Mouse (Mus musculus) lung, embryonic 15.5 days (tissue): ENCODE data around the gene Akap1. TPM values are rescaled to one million over a fixed set of nuclear protein-coding genes. Genes with fewer than 3 reads are reported as not detected.

Experiments
- ATAC-seq: fragments of 200-750 bp; cut with Nextera tagmentation; 2 replicates; pipeline ENCODE4 v1.8.0; 2017; ENCODE audit warnings: moderate number of reproducible peaks, borderline replicate concordance; ENCODE audit not compliant: low FRiP score, low TSS enrichment; ENCODE audit errors: extremely low read depth
- H3K27ac ChIP-seq: fragments of 300-500 bp; sonication (generic); 2 replicates; pipeline ENCODE4 v1.5.1; 2015; ENCODE audit warnings: moderate library complexity, mild to moderate bottlenecking, inconsistent platforms
- H3K27me3 ChIP-seq: fragments of 300-500 bp; sonication (generic); 2 replicates; pipeline ENCODE4 v1.6.1; 2015; ENCODE audit warnings: inconsistent platforms
- H3K36me3 ChIP-seq: fragments of 300-500 bp; sonication (generic); 2 replicates; pipeline ENCODE4 v1.6.1; 2015; ENCODE audit warnings: inconsistent platforms
- H3K4me1 ChIP-seq: fragments of 300-500 bp; sonication (generic); 2 replicates; pipeline ENCODE4 v1.6.1; 2015; ENCODE audit warnings: inconsistent platforms
- H3K4me2 ChIP-seq: fragments of 300-500 bp; sonication (generic); 2 replicates; pipeline ENCODE4 v1.6.1; 2015; ENCODE audit warnings: inconsistent platforms, mild to moderate bottlenecking, moderate library complexity
- H3K4me3 ChIP-seq: fragments of 300-500 bp; sonication (generic); 2 replicates; pipeline ENCODE4 v1.5.1; 2015; ENCODE audit warnings: mild to moderate bottlenecking, inconsistent platforms
- H3K9ac ChIP-seq: fragments of 300-500 bp; sonication (generic); 2 replicates; pipeline ENCODE4 v1.6.1; 2015; ENCODE audit warnings: inconsistent platforms
- H3K9me3 ChIP-seq: fragments of 300-500 bp; sonication (generic); 2 replicates; pipeline ENCODE4 v1.6.1; 2016; ENCODE audit warnings: inconsistent platforms
- WGBS: fragments of 180-500 bp; shearing (Covaris S2); methylation state at CpG from one replicate; pipeline ENCODE4 v1.1.7; 2015; 5-methylcytosine and 5-hydroxymethylcytosine counted together
- polyA plus RNA-seq: library from polyadenylated mRNA; unstranded; fragments of >200 nt; fragmentation: Nextera tagmentation; extraction: Ambion mirVana; gene quantifications from 2 replicates; pipeline ENCODE4 v1.2.1, GENCODE M21; 2015

Akap1 gene
- polyA plus RNA-seq, 1 experiment from 2014 or later, result 18.8 TPM

DNA sequence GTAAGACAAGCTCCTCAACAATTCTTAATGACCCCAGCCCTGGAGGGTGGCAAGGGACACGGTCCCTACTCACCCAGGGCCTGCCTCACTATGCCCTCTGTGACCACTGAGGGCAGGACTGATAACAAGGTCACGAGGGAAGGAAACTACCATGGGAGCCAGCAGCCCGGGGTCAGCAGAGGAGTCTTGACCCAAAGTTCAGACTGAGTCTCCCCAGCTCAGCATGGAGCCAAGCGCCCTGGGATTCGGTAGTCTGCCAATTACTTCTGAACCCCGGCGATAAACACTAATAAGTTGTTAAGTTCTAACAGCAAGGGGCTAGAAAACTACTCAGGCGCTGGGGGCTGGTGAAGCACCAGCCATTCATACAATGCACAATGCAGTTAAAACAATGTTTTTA is 24.1 kb downstream of the Akap1 start:
- Histone ChIP-seq H3K27me3 (no peaks in the 10 kb centered on the region), H3K36me3 (peaks cover 27% of the 10 kb centered on the region), H3K9ac (no peak overlapping the region), H3K4me3 (no peak overlapping the region), H3K4me1 (0 out of 2 replicates have a peak, but pooled peaks cover 8% of the 10 kb centered on the region), H3K27ac (no peak overlapping the region), H3K9me3 (no peaks in the 10 kb centered on the region), H3K4me2 (no peak overlapping the region)
- ATAC-seq, result no peak
- 68% methylated on average over 8 of the region's 8 CpGs for whole genome bisulfite sequencing

GRCm38 (mm10) chr11:88839379-88839778 is 25.0 kb downstream of the Akap1 start:
- no peak for ATAC-seq
- H3K9me3 ChIP-seq, result no peaks in the 10 kb centered on the region
- 81% methylated on average over 6 of the region's 6 CpGs for WGBS
- no peak overlapping the region for H3K9ac ChIP-seq
- no peak overlapping the region for H3K4me2 ChIP-seq
- H3K4me3 ChIP-seq, result no peak overlapping the region
- H3K4me1 ChIP-seq, result 0 out of 2 replicates have a peak, but pooled peaks cover 8% of the 10 kb centered on the region
- no peaks in the 10 kb centered on the region for H3K27me3 ChIP-seq
- H3K27ac ChIP-seq, result no peak overlapping the region
- peaks cover 32% of the 10 kb centered on the region for H3K36me3 ChIP-seq

DNA sequence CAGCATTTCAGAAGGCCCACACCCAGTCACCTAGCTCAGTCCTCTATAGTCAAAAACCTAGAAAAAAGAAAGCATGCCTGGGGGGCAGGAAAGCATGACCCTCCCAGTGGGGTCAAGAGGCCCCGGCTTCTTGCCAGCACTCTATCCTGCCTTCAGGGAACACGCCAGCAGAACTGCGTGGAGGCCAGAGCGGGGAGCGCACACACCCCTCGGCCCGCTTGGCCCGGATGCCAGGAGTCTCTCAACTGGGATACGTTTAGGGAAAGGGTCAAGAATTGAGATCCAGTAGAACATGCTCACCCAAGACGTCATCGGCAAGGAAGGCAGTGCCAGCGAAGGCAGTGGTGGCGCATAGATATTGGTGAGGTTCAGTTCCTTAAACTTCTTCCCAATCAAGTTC is 25.8 kb downstream of the Akap1 start:
- H3K4me2 ChIP-seq, result no peak overlapping the region
- peaks cover 30% of the 10 kb centered on the region for H3K36me3 ChIP-seq
- H3K4me1 ChIP-seq, result 0 out of 2 replicates have a peak, but pooled peaks cover 8% of the 10 kb centered on the region
- H3K27ac ChIP-seq, result no peak overlapping the region
- ATAC-seq, result no peak
- 87% methylated on average over 13 of the region's 13 CpGs for WGBS
- no peaks in the 10 kb centered on the region for H3K9me3 ChIP-seq
- no peaks in the 10 kb centered on the region for H3K27me3 ChIP-seq
- no peak overlapping the region for H3K9ac ChIP-seq
- H3K4me3 ChIP-seq, result no peak overlapping the region

DNA sequence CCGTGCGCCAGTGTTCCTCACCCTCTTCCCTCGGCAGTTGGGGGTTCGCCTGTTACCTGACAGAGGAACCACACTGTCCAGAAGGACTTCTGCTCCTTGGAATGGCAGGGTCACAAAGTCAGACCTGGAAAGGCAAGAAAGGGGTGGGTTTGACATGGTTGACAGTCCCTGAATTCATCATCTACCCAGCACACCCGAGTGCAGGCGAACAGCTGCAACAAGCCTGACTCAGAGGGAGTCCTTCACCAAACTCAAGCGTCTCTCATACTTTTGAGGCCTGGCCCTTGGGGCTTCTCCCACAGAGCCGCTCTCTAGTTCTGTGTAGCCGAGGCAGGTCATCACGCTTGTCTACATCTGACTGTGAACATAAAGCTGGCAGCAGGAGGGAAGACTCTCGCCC is 29.8 kb downstream of the Akap1 start:
- Histone ChIP-seq H3K9me3 (no peaks in the 10 kb centered on the region), H3K27ac (no peak overlapping the region), H3K36me3 (peaks cover 37% of the 10 kb centered on the region), H3K27me3 (no peaks in the 10 kb centered on the region), H3K4me3 (no peak overlapping the region), H3K9ac (no peak overlapping the region), H3K4me1 (no peaks in the 10 kb centered on the region), H3K4me2 (no peak overlapping the region)
- WGBS, result 83% methylated on average over 11 of the region's 11 CpGs
- no peak for ATAC-seq

DNA sequence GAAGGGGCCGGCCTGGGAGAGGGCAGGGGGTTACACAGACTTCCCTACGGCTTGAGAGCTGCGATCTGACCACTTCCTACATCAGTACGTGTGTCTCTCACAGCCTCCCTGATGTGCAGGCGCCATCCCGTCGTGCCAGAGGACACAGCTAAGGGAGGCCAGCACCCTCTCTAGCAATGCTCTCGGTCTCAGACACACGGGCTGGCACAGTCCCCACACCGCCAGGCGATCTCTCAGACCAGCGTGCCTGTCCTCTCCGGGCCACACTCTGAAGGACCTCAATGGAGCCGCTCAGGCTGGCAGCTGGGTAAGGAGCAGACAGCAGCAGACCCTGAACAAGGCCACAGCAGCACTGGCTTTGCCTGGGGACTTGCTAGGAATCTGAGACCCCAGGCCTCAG is 30.3 kb downstream of the Akap1 start:
- Histone ChIP-seq H3K9me3 (no peaks in the 10 kb centered on the region), H3K9ac (no peak overlapping the region), H3K27me3 (no peaks in the 10 kb centered on the region), H3K4me3 (no peak overlapping the region), H3K4me1 (no peaks in the 10 kb centered on the region), H3K27ac (no peak overlapping the region), H3K36me3 (peaks cover 38% of the 10 kb centered on the region), H3K4me2 (no peak overlapping the region)
- WGBS, result 83% methylated on average over 14 of the region's 14 CpGs
- no peak for ATAC-seq

GRCm38 (mm10) chr11:88833099-88833498 is 31.3 kb downstream of the Akap1 start:
- no peak overlapping the region for H3K9ac ChIP-seq
- H3K36me3 ChIP-seq, result peaks cover 38% of the 10 kb centered on the region
- H3K4me2 ChIP-seq, result no peak overlapping the region
- no peaks in the 10 kb centered on the region for H3K9me3 ChIP-seq
- no peak overlapping the region for H3K27ac ChIP-seq
- 56% methylated on average over 4 of the region's 4 CpGs for WGBS
- no peaks in the 10 kb centered on the region for H3K27me3 ChIP-seq
- H3K4me1 ChIP-seq, result no peaks in the 10 kb centered on the region
- H3K4me3 ChIP-seq, result no peak overlapping the region
- ATAC-seq, result peak; percentile 40; the same call in 1 of the 2 replicates

DNA sequence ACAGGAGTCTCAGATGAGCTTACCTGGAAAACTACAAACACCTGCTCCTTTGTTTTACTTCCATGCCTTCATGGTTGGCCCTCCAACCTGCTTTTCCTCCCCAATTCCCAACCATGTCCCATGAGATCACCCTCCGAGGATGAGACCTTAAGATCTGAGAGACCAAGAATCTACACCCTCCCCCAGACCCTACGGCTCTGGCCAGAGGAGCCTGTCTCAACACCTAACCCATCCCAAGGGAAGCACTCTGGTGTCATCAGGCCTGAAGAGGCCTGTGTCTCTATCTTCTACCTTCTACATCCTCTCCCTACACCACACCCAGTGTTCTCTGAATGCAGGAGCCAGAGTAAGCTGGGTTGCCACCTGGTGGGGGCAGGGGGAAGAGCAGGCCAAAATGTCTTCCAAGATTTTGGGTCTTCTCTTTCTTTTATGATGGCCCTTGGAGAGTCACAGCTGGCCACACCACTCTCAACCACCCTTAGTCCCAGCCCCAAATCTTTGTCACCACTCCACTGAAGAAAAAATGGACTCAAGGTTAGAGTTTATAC is 34.1 kb downstream of the Akap1 start:
- no peak overlapping the region for H3K9ac ChIP-seq
- no peak overlapping the region for H3K4me2 ChIP-seq
- no peaks in the 10 kb centered on the region for H3K27me3 ChIP-seq
- H3K27ac ChIP-seq, result no peak overlapping the region
- peaks cover 26% of the 10 kb centered on the region; the same call in 1 of the 2 replicates for H3K36me3 ChIP-seq
- no peak for ATAC-seq
- no peaks in the 10 kb centered on the region for H3K4me1 ChIP-seq
- H3K9me3 ChIP-seq, result no peaks in the 10 kb centered on the region
- WGBS, result 89% methylated on average over 2 of the region's 2 CpGs
- no peak overlapping the region for H3K4me3 ChIP-seq

GRCm38 (mm10) chr11:88828528-88828927 is 35.9 kb downstream of the Akap1 start:
- Histone ChIP-seq H3K27me3 (no peaks in the 10 kb centered on the region), H3K27ac (no peak overlapping the region), H3K4me1 (no peaks in the 10 kb centered on the region), H3K9me3 (no peaks in the 10 kb centered on the region), H3K4me3 (no peak overlapping the region), H3K36me3 (peaks cover 12% of the 10 kb centered on the region; the same call in 1 of the 2 replicates), H3K9ac (no peak overlapping the region), H3K4me2 (no peak overlapping the region)
- ATAC-seq, result no peak

- no peak overlapping the region for H3K9ac ChIP-seq
- H3K27ac ChIP-seq, result no peak overlapping the region
- peaks cover 9% of the 10 kb centered on the region; the same call in 1 of the 2 replicates for H3K36me3 ChIP-seq
- peaks cover 15% of the 10 kb centered on the region for H3K27me3 ChIP-seq
- H3K4me1 ChIP-seq, result peaks cover 12% of the 10 kb centered on the region
- no peak overlapping the region for H3K4me2 ChIP-seq
- WGBS, result 24% methylated on average over 7 of the region's 7 CpGs
- no peak overlapping the region for H3K4me3 ChIP-seq
- H3K9me3 ChIP-seq, result no peaks in the 10 kb centered on the region
- ATAC-seq, result no peak
Measured at GRCm38 (mm10) chr11:88825909-88826308, 38.5 kb downstream of the Akap1 start.

GRCm38 (mm10) chr11:88822991-88823390 is 41.4 kb downstream of the Akap1 start:
- no peak overlapping the region for H3K27ac ChIP-seq
- H3K4me3 ChIP-seq, result peak overlapping the region; percentile 12
- peaks cover 15% of the 10 kb centered on the region for H3K27me3 ChIP-seq
- ATAC-seq, result no peak
- H3K4me1 ChIP-seq, result peaks cover 19% of the 10 kb centered on the region
- no peak overlapping the region for H3K9ac ChIP-seq
- no peaks in the 10 kb centered on the region for H3K9me3 ChIP-seq
- 5% methylated on average over 7 of the region's 7 CpGs for WGBS
- peak overlapping the region; percentile 49 for H3K4me2 ChIP-seq
- no peaks in the 10 kb centered on the region for H3K36me3 ChIP-seq

GRCm38 (mm10) chr11:88822526-88822925 is 41.9 kb downstream of the Akap1 start:
- Histone ChIP-seq H3K4me2 (peak overlapping the region; percentile 49), H3K9ac (no peak overlapping the region), H3K36me3 (no peaks in the 10 kb centered on the region), H3K4me1 (peaks cover 19% of the 10 kb centered on the region), H3K4me3 (peak overlapping the region; percentile 12), H3K27me3 (peaks cover 15% of the 10 kb centered on the region), H3K9me3 (no peaks in the 10 kb centered on the region), H3K27ac (no peak overlapping the region)
- ATAC-seq, result no peak
- 33% methylated on average over 5 of the region's 5 CpGs for WGBS

DNA sequence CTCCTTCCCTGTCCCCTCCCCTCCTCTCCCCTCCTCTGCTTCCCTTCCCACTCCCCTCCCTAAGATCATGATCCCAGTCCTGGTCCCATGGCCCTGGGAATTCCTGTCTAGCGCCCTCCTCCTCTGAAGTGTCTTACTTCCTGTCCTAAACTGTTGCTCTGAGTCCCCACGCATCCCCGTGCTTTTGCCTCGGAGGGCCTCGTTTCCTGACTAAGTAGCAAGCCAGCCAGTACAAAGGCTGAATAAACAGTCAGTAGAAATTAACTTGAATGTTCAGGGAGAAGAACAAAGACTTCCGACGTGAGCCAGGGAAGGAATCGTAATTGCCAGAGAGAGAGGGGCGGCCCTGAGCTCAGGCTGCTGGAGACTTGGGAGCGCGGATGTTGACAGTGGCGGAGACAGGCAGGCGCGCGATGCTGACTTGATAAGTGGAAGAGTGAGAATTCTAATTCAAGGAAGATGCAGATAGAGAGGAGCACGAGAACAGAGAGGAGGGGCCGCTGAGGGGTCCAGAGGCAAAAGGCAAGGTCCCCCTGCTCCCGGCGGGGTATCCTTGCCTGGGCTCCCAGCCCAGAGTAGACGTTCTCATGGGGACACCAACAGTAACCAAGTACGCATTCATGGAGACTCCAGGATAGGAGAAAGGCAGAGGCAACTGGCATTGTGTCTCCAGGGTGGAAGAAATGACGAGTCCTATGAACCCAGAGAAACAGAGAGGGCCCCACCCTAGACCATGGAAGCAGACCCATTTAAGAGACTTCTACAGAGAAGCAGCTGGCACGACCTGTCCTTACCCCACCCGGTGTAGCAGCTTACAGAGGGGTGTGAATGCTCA is 43.4 kb downstream of the Akap1 start:
- 8% methylated on average over 24 of the region's 24 CpGs for WGBS
- H3K4me3 ChIP-seq, result 0 out of 2 replicates have a peak overlapping the region, but pooled peaks have one; percentile 3

More for the DNA sequence above, 43.4 kb downstream of the Akap1 start:
- H3K4me2 ChIP-seq, result peak overlapping the region; percentile 44
- no peaks in the 10 kb centered on the region for H3K36me3 ChIP-seq
- no peak overlapping the region for H3K9ac ChIP-seq
- peak; percentile 49; the same call in 1 of the 2 replicates for ATAC-seq
- no peaks in the 10 kb centered on the region for H3K9me3 ChIP-seq
- peak overlapping the region; percentile 47 for H3K27ac ChIP-seq
- H3K4me1 ChIP-seq, result peaks cover 19% of the 10 kb centered on the region
- H3K27me3 ChIP-seq, result peaks cover 15% of the 10 kb centered on the region
